Mouse (Mus musculus): ENCODE data around the gene Ptpra. TPM values are rescaled to one million over a fixed set of nuclear protein-coding genes. Genes with fewer than 3 reads are reported as not detected.
"Not testable (repeated sequence)": the region's sequence is repeated elsewhere in the genome, so short reads cannot be mapped to it uniquely, and the experiment has no call there.

Ptpra gene
- total and polyA plus RNA-seq, 3 experiments = 27.8 to 46.0 (median 44.0) TPM

DNA sequence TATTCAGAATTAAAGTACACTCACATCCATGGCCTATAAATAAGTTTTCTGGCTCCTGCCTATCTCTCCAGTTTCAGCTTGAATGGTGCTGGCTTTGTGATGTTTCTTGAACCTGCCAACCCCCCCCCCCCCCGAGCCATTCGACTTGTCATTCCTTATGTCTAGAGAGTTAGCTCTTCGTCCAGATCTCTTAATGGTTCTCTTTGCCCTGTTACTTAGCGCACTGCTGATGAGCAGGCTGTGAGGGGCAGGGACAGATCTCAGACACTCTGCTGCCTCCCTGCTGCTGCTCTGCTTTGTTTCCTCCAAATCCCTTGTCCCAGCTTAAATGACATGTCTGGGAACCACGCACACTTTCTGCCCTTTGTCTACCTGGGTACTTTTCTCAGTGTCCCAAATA lies 65.7 kb downstream of the Ptpra start:
- 75% methylated on average over 5 of the region's 5 CpGs for WGBS
- intact Hi-C loops (cut with DNase I) = loop anchor here (5.0 kb wide), 1 partner anchor 63 kb away; the partner anchor contains the start of gene Ptpra
- Histone ChIP-seq H3K27ac (no peak overlapping the region), H3K9ac (ENCODE audit: low read depth, low read length) (no peak overlapping the region), H3K27me3 (ENCODE audit: control insufficient read depth, insufficient read depth, low read length) (no peaks in the 10 kb centered on the region), H3K4me3 (no peak overlapping the region), H3K79me2 (replicated peaks; ENCODE audit: control insufficient read depth, insufficient read depth, low read length) (peaks cover 2% of the 10 kb centered on the region; the same call in 1 of the 2 replicates), H3K4me1 (ENCODE audit: control insufficient read depth, insufficient read depth, low read length) (peaks cover 1% of the 10 kb centered on the region; the same call in 1 of the 2 replicates), H3K36me3 (ENCODE audit: control insufficient read depth, insufficient read depth, low read length) (no peaks in the 10 kb centered on the region; the same call in 1 of the 2 replicates)
- TF ChIP-seq EP300 (IDR thresholded peaks at IDR 0.05; ENCODE audit: insufficient read depth, low read depth, low read length) (no peak), POLR2A (IDR thresholded peaks at IDR 0.05; ENCODE audit: insufficient read depth, low read depth, low read length) (no peak), CTCF (IDR thresholded peaks at IDR 0.05) (no peak)
- no peak for DNase-seq

- Histone ChIP-seq H3K36me3 (ENCODE audit: control insufficient read depth, insufficient read depth, low read length) (no peaks in the 10 kb centered on the region; the same call in 1 of the 2 replicates), H3K79me2 (replicated peaks; ENCODE audit: control insufficient read depth, insufficient read depth, low read length) (no peaks in the 10 kb centered on the region), H3K9ac (ENCODE audit: low read depth, low read length) (no peak overlapping the region), H3K4me3 (no peak overlapping the region), H3K4me1 (ENCODE audit: control insufficient read depth, insufficient read depth, low read length) (no peaks in the 10 kb centered on the region), H3K27me3 (ENCODE audit: control insufficient read depth, insufficient read depth, low read length) (no peaks in the 10 kb centered on the region), H3K27ac (no peak overlapping the region)
- no peak for TF ChIP-seq CTCF (IDR thresholded peaks at IDR 0.05)
- no peak for TF ChIP-seq EP300 (IDR thresholded peaks at IDR 0.05; ENCODE audit: insufficient read depth, low read depth, low read length)
- TF ChIP-seq POLR2A (IDR thresholded peaks at IDR 0.05; ENCODE audit: insufficient read depth, low read depth, low read length) = no peak
- WGBS = 94% methylated on average over 2 of the region's 2 CpGs
- intact Hi-C loops (cut with DNase I) = no loop called here
- no peak for DNase-seq
Measured at GRCm38 (mm10) chr2:130521927-130522326, 71.8 kb downstream of the Ptpra start.

DNA sequence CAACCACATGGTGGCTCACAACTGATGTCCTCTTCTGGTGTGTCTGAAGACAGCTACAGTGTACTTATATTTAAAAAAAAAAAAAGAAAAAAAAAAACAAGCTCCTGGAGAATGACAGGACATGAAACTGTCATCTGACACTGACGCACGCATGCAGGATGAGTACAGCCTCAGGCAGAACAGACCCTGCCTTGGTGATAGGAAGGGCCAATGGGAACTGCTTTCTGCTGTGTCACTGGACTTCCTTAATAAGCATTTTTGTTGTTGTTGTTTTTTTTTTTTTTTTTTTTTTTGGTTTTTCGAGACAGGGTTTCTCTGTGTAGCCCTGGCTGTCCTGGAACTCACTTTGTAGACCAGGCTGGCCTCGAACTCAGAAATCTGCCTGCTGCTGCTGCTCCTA lies 75.4 kb downstream of the Ptpra start:
- H3K4me1 ChIP-seq (ENCODE audit: control insufficient read depth, insufficient read depth, low read length); H3K27me3 ChIP-seq (ENCODE audit: control insufficient read depth, insufficient read depth, low read length); H3K4me3 ChIP-seq; intact Hi-C loops (cut with DNase I); H3K79me2 ChIP-seq (replicated peaks; ENCODE audit: control insufficient read depth, insufficient read depth, low read length); H3K27ac ChIP-seq; H3K36me3 ChIP-seq (ENCODE audit: control insufficient read depth, insufficient read depth, low read length); DNase-seq; H3K9ac ChIP-seq (ENCODE audit: low read depth, low read length): not testable (repeated sequence)
- WGBS = 98% methylated on average over 3 of the region's 4 CpGs

DNA sequence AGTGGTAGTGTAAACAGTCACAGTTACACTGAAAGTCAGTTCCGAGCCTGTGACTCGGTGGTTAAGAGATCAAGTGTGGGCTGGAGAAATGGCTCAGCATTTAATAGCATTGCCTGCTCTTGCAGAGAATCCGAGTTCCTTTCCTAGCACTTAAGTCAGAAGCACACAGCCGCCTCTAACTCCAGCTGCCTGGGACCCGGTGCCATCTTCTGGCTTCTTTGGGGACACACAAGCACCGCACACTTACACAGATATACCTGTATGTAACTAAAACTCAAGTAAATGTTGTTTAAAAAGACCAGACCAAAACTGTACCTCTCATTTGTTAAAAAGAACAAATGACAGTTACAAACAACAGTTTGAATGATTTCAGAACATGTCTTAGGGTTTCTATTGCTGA lies 78.4 kb downstream of the Ptpra start:
- H3K36me3 ChIP-seq (ENCODE audit: control insufficient read depth, insufficient read depth, low read length) = no peaks in the 10 kb centered on the region
- no peak overlapping the region for H3K9ac ChIP-seq (ENCODE audit: low read depth, low read length)
- intact Hi-C loops (cut with DNase I) = no loop called here

DNA sequence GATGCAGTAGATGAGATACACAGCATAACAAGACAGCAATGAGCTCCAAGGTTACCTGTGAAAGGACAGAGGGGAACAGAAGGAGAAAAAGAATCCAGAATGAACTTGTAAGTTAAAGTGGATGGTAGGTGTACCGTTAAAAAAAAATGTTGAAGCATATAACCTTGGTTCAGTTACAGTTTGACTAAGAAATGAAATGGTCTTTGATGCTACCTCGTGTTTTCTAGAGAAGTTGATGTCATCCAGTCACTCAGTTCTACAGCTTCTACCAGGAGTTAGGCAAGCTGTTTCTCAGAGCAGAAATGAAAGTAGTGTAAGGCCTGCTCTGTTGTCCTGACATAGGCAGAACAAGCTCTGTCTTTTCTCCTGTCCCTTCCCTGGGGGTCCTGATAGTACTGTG lies 79.2 kb downstream of the Ptpra start:
- Histone ChIP-seq H3K9ac (ENCODE audit: low read depth, low read length) (no peak overlapping the region), H3K27me3 (ENCODE audit: control insufficient read depth, insufficient read depth, low read length) (no peaks in the 10 kb centered on the region), H3K4me3 (no peak overlapping the region), H3K4me1 (ENCODE audit: control insufficient read depth, insufficient read depth, low read length) (no peaks in the 10 kb centered on the region), H3K36me3 (ENCODE audit: control insufficient read depth, insufficient read depth, low read length) (no peaks in the 10 kb centered on the region), H3K79me2 (replicated peaks; ENCODE audit: control insufficient read depth, insufficient read depth, low read length) (no peaks in the 10 kb centered on the region), H3K27ac (no peak overlapping the region)
- 89% methylated on average over 2 of the region's 2 CpGs for WGBS
- DNase-seq = no peak
- TF ChIP-seq POLR2A (IDR thresholded peaks at IDR 0.05; ENCODE audit: insufficient read depth, low read depth, low read length) = no peak
- no peak for TF ChIP-seq CTCF (IDR thresholded peaks at IDR 0.05)
- intact Hi-C loops (cut with DNase I) = no loop called here

More for the DNA sequence above, 78.4 kb downstream of the Ptpra start:
- TF ChIP-seq CTCF (IDR thresholded peaks at IDR 0.05) (0 out of 2 replicates have a peak, but pooled peaks have one; percentile 16), POLR2A (IDR thresholded peaks at IDR 0.05; ENCODE audit: insufficient read depth, low read depth, low read length) (no peak), EP300 (IDR thresholded peaks at IDR 0.05; ENCODE audit: insufficient read depth, low read depth, low read length) (no peak)
- no peaks in the 10 kb centered on the region for H3K27me3 ChIP-seq (ENCODE audit: control insufficient read depth, insufficient read depth, low read length)
- no peak overlapping the region for H3K27ac ChIP-seq
- H3K4me1 ChIP-seq (ENCODE audit: control insufficient read depth, insufficient read depth, low read length) = no peaks in the 10 kb centered on the region
- no peaks in the 10 kb centered on the region for H3K79me2 ChIP-seq (replicated peaks; ENCODE audit: control insufficient read depth, insufficient read depth, low read length)
- WGBS = 88% methylated on average over 6 of the region's 6 CpGs
- no peak for DNase-seq
- no peak overlapping the region for H3K4me3 ChIP-seq

GRCm38 (mm10) chr2:130529925-130530324 lies 79.8 kb downstream of the Ptpra start:
- no peaks in the 10 kb centered on the region for H3K36me3 ChIP-seq (ENCODE audit: control insufficient read depth, insufficient read depth, low read length)
- no peak overlapping the region for H3K9ac ChIP-seq (ENCODE audit: low read depth, low read length)
- no peaks in the 10 kb centered on the region for H3K79me2 ChIP-seq (replicated peaks; ENCODE audit: control insufficient read depth, insufficient read depth, low read length)
- DNase-seq = no peak
- H3K4me1 ChIP-seq (ENCODE audit: control insufficient read depth, insufficient read depth, low read length) = no peaks in the 10 kb centered on the region
- no peak for TF ChIP-seq EP300 (IDR thresholded peaks at IDR 0.05; ENCODE audit: insufficient read depth, low read depth, low read length)
- TF ChIP-seq CTCF (IDR thresholded peaks at IDR 0.05) = no peak
- TF ChIP-seq POLR2A (IDR thresholded peaks at IDR 0.05; ENCODE audit: insufficient read depth, low read depth, low read length) = no peak
- H3K27ac ChIP-seq = no peak overlapping the region
- H3K27me3 ChIP-seq (ENCODE audit: control insufficient read depth, insufficient read depth, low read length) = no peaks in the 10 kb centered on the region
- 78% methylated on average over 7 of the region's 7 CpGs for WGBS
- intact Hi-C loops (cut with DNase I) = no loop called here
- no peak overlapping the region for H3K4me3 ChIP-seq
